Comparison of ENCODE assay signal across 9 mouse cellular contexts in the genomic region with DNA sequence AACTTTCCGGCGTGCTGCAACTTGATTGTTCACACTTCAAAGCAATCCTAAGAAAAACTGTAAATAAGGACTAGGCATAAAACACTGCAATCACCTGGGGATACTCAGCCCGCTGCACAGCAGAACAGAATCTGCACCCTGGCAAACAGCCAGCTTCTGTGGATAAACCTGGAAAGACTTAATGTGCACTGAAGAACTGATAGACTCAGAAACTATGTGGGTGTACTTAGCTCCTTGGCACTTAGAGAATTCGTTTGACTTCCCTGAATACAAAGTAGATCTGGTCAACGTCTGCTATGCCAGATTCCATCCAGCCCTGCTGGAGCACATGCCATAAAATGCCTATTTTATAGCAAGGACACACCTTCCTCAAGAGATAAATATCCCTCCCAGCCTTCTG.
DNase-seq lines count a peak whose midpoint lies in the region; ATAC-seq and TF ChIP-seq lines count a peak whose summit lies in the region.
"Had no signal": no experiment of that assay in that cellular context is flagged by ENCODE, and none has a peak within 500 bp of the region (broad histone marks: within the 10 kb centered on the region; RNA-seq: fewer than 3 reads in every experiment).

No protein-coding gene starts in this region.

- DNase-seq in hindbrain, postnatal 0 days (ENCODE audit: low spot score) = peak; percentile 59
- DNase-seq in hindbrain, embryonic 10.5 days (ENCODE audit: low spot score) = no peak
- DNase-seq in testis, postnatal 10 days (ENCODE audit: low spot score) = peak; percentile 41
- no peak for DNase-seq in testis, postnatal 14 days (ENCODE audit: low spot score)
- DNase-seq in left cerebral cortex, postnatal 25 days (ENCODE audit: low spot score in 2 of 2) = peak; percentile 3 to 21
- peak; percentile 10 for DNase-seq in yolk sac, embryonic 10.5 days (ENCODE audit: low spot score)
- no peak for DNase-seq in heart, adult 2 months

- no peak for TF ChIP-seq CTCF in hindbrain, postnatal 0 days (IDR thresholded peaks at IDR 0.05; ENCODE audit: low read depth)
- no peak for TF ChIP-seq CTCF in heart, adult 2 months (IDR thresholded peaks at IDR 0.05)

- H3K27me3 ChIP-seq in hindbrain, postnatal 0 days (ENCODE audit: insufficient read depth, low read length) = no peaks in the 10 kb centered on the region
- H3K27me3 ChIP-seq in hindbrain, embryonic 10.5 days (ENCODE audit: insufficient read depth, poor library complexity, severe bottlenecking) = no peaks in the 10 kb centered on the region
- no peaks in the 10 kb centered on the region for H3K27me3 ChIP-seq in heart, adult 2 months (ENCODE audit: control insufficient read depth, insufficient read depth, low read length)
- H3K27me3 ChIP-seq: midbrain, embryonic 12.5 days had no signal

- H3K4me1 ChIP-seq in hindbrain, postnatal 0 days (ENCODE audit: insufficient read depth, low read length) = no peaks in the 10 kb centered on the region
- H3K4me1 ChIP-seq in hindbrain, embryonic 10.5 days (replicated peaks) = no peaks in the 10 kb centered on the region
- no peaks in the 10 kb centered on the region for H3K4me1 ChIP-seq in heart, adult 2 months (ENCODE audit: control insufficient read depth, insufficient read depth, low read length)
- H3K4me1 ChIP-seq: midbrain, embryonic 12.5 days had no signal

- H3K4me2 ChIP-seq in hindbrain, postnatal 0 days (ENCODE audit: low read depth, low read length) = no peak overlapping the region
- H3K4me2 ChIP-seq: midbrain, embryonic 12.5 days had no signal

- H3K36me3 ChIP-seq in hindbrain, postnatal 0 days (ENCODE audit: insufficient read depth, low read length) = no peaks in the 10 kb centered on the region
- H3K36me3 ChIP-seq in hindbrain, embryonic 10.5 days = no peaks in the 10 kb centered on the region
- H3K36me3 ChIP-seq in heart, adult 2 months (ENCODE audit: control insufficient read depth, insufficient read depth, low read length) = no peaks in the 10 kb centered on the region
- H3K36me3 ChIP-seq: midbrain, embryonic 12.5 days had no signal

- no peaks in the 10 kb centered on the region for H3K9me3 ChIP-seq in hindbrain, postnatal 0 days (ENCODE audit: low read length)
- no peaks in the 10 kb centered on the region for H3K9me3 ChIP-seq in hindbrain, embryonic 10.5 days
- H3K9me3 ChIP-seq: midbrain, embryonic 12.5 days had no signal

- no peak overlapping the region for H3K9ac ChIP-seq in hindbrain, postnatal 0 days (replicated peaks; ENCODE audit: low read length)
- H3K9ac ChIP-seq in heart, adult 2 months (ENCODE audit: low read depth, low read length) = no peak overlapping the region
- H3K9ac ChIP-seq: midbrain, embryonic 12.5 days had no signal

- 47% methylated on average over 5 of the region's 5 CpGs for WGBS in hindbrain, postnatal 0 days
- 79% methylated on average over 5 of the region's 5 CpGs for WGBS in hindbrain, embryonic 10.5 days
- WGBS in heart, adult 2 months = 31% methylated on average over 5 of the region's 5 CpGs

- ATAC-seq in hindbrain, postnatal 0 days = no peak
- ATAC-seq: Patski had no signal

- no peak for TF ChIP-seq POLR2A in heart, adult 2 months (IDR thresholded peaks at IDR 0.05; ENCODE audit: insufficient read depth, low read depth, low read length)

- no peak for TF ChIP-seq EP300 in heart, adult 2 months (IDR thresholded peaks at IDR 0.05; ENCODE audit: insufficient read depth, low read depth, low read length)

- H3K27ac ChIP-seq in hindbrain, postnatal 0 days = no peak overlapping the region
- H3K27ac ChIP-seq in hindbrain, embryonic 10.5 days = no peak overlapping the region
- no peak overlapping the region for H3K27ac ChIP-seq in heart, adult 2 months
- H3K27ac ChIP-seq: midbrain, embryonic 12.5 days had no signal

- intact Hi-C loops in left cerebral cortex, postnatal 25 days (cut with DNase I) = no loop called here
- intact Hi-C loops in heart, adult 2 months (cut with DNase I) = no loop called here

- H3K79me2 ChIP-seq in heart, adult 2 months (replicated peaks; ENCODE audit: control insufficient read depth, insufficient read depth, low read length) = no peaks in the 10 kb centered on the region

- no peak overlapping the region for H3K4me3 ChIP-seq in hindbrain, postnatal 0 days (ENCODE audit: low read length)
- no peak overlapping the region for H3K4me3 ChIP-seq in hindbrain, embryonic 10.5 days
- H3K4me3 ChIP-seq in heart, adult 2 months = no peak overlapping the region
- H3K4me3 ChIP-seq: midbrain, embryonic 12.5 days had no signal

Comparison
In these comparisons a context has a peak if more than half of its experiments do, and no peak if none do; other contexts are left out.
1. DNase-seq: peak in hindbrain, postnatal 0 days (single experiment), testis, postnatal 10 days (single experiment), left cerebral cortex, postnatal 25 days (2 of 2) and yolk sac, embryonic 10.5 days (single experiment); none in hindbrain, embryonic 10.5 days (single experiment), testis, postnatal 14 days (single experiment) and heart, adult 2 months (0 of 2).